Mouse (Mus musculus) splenic B cell, adult 2 months (primary cell): ENCODE measurements around the gene Panx1.

Experiments used
- DNase-seq: peaks from one replicate; pipeline ENCODE4 v3.0.0-alpha.2; 2011; ENCODE audit warnings: low read depth, low spot score
- H3K27me3 ChIP-seq: 2 replicates; pipeline ENCODE4 v1.6.1; 2012; ENCODE audit warnings: mild to moderate bottlenecking, low read length, moderate library complexity, mixed read lengths; ENCODE audit not compliant: control insufficient read depth, poor library complexity, insufficient read depth, severe bottlenecking
- H3K36me3 ChIP-seq: 2 replicates; pipeline ENCODE4 v1.6.1; 2012; ENCODE audit warnings: mild to moderate bottlenecking, low read length, moderate library complexity, mixed read lengths; ENCODE audit not compliant: control insufficient read depth, poor library complexity, insufficient read depth, severe bottlenecking

Panx1 gene

DNA sequence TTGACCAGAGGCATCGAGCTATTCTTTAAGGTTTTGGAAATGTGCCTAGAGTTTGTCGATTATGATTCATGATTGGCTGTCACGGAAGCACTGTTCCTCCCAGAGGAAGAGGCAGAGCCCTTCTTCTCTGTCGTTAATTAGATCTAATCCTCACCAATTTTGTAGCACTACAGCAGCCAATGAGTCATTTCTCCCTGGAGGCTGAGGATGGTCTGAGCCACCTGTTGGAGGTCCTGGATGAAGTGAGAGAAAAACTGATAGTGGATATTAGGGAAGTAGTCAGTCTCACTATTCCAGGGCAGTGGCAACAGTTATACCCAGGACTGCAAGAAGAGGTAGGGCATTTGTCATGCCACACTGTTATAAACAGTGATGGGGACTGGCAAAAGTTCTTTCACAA, 75.1 kb downstream of the Panx1 start:
- DNase-seq, result no peak
- Histone ChIP-seq H3K27me3 (no peaks in the 10 kb centered on the region), H3K36me3 (no peaks in the 10 kb centered on the region)

DNA sequence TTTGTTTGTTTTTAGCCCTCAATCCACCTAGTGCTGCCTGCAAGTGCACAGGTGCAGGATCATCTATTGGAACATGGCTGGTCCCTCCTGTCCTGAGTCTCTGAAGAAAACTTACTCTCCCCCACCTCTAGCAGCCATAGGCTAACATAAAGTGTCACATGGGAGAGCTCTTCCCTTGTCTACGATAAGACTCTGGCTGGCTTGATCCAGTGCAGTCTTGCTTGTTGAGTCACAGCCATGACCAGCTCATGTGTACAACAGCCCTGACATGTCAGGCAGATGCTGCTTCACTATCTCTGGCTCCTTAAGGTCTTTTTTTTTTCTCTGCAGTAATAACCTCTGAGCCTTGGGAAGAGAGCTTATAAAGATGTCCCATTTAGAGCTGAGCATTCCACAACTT, 77.7 kb downstream of the Panx1 start:
- no peak for DNase-seq
- no peaks in the 10 kb centered on the region for H3K36me3 ChIP-seq
- H3K27me3 ChIP-seq, result no peaks in the 10 kb centered on the region

DNA sequence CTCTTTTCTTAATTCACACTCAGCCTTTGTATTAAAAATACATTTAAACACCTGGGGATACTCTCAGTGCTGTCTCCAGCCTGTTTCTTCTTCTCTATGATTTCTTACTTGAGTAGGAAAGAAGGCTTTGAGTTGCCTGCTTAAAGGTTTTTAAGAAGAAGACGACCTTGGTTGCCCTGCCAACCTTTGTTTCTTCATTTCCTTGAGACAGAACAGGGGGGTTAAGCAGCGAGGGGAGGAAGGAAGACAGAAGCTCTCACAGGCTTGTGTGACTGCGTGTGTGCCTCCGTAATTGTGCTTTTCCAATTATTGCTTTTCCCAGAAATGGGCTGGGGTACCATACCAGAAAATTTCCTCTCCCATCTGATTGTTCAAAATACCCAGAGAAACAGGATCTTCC, 78.5 kb downstream of the Panx1 start:
- DNase-seq, result no peak
- H3K36me3 ChIP-seq, result no peaks in the 10 kb centered on the region
- no peaks in the 10 kb centered on the region for H3K27me3 ChIP-seq

DNA sequence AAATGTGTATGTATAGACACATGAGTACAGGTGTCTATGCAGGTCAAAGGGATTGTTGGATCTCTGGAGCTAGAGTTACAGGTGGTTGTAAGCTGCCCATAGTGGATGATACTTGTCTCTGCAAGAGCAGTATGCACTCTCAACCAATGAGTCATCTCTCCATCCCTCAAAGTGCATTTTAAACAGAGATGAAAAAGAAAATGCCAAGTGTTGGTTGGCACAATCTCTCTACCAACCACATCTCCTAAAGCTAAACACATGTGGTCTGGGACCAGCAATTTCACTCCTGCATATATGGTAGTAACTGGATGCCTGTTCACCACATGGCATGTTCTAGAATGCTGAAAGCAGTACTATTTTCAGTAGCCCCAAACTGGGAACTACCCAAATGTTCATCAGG, 79.9 kb downstream of the Panx1 start:
- DNase-seq, result no peak
- Histone ChIP-seq H3K36me3 (no peaks in the 10 kb centered on the region), H3K27me3 (no peaks in the 10 kb centered on the region)

DNA sequence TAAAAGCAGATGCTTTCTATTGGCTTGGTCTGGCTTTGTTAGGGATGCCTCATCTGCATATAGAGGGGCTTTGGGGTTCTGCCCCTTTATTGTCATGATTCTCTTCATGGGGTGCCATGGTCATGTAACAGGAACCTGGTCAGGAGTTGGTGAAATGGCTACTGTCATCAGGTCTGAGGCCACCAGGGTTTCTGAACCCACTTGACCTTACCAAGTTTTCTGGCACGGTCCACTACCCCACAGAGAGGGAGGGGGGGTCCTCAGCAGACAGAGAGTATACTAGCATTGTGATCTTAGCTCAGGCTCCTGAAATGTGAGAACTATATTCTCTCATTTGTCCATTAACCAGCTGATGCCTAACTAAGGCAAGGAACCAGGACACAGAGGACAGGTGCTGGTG, 82.5 kb downstream of the Panx1 start:
- no peaks in the 10 kb centered on the region for H3K27me3 ChIP-seq
- DNase-seq, result no peak
- no peaks in the 10 kb centered on the region for H3K36me3 ChIP-seq

DNA sequence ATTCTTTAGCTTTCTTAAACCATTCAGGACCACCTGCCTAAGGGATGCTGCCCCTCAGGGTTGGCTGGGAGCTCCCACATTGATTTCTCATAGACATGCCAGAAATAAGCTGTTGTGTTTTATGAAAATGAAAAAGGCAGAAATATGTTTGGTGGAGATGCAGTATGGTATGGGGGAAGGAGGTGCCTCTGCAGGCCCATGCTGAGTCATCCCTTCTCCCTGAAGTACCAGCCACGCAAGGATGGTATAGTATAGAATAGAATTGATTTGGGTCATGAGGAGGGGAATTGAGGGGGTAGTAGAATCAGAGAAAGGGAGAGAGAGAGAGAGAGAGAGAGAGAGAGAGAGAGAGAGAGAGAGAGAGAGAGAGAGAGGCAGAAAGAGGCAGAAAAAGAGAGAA, 90.6 kb downstream of the Panx1 start:
- no peak for DNase-seq
- H3K27me3 ChIP-seq, result no peaks in the 10 kb centered on the region; the same call in 1 of the 2 replicates
- H3K36me3 ChIP-seq, result no peaks in the 10 kb centered on the region
